Mouse (Mus musculus) adrenal gland, postnatal 0 days (tissue): ENCODE data around the gene Synm. TPM values are rescaled to one million over a fixed set of nuclear protein-coding genes. Genes with fewer than 3 reads are reported as not detected.

Experiments
- microRNA-seq: library from miRNA; unstranded; fragments of <30 nt; microRNA quantifications from one replicate; pipeline ENCODE4, GENCODE M21; 2016; ENCODE audit warnings: borderline replicate concordance; ENCODE audit not compliant: insufficient number of aligned reads
- polyA plus RNA-seq: library from polyadenylated mRNA; unstranded; fragments of >200 nt; fragmentation: Nextera tagmentation; extraction: Ambion mirVana; gene quantifications from 2 replicates; pipeline ENCODE4 v1.2.1, GENCODE M21; 2015

Synm gene
- polyA plus RNA-seq: 1.2 and 1.4 TPM in 2 replicates

GRCm38 (mm10) chr7:67759629-67759995 lies at the start of gene Synm:
Gene Synm (minus strand): TSS chr7:67759742.

Small RNAs within 50 kb of the gene (microRNA-seq; reads per million reads assigned to microRNA genes)
- gene Gm23844: not detected

Other genes starting within 250 kb of the Synm start
- gene Lrrc28, start 114.5 kb downstream of the Synm start, polyA plus RNA-seq: 10.4 and 10.9 TPM in 2 replicates
- gene Ttc23, start 112.3 kb downstream of the Synm start, polyA plus RNA-seq: 15.9 and 18.4 TPM in 2 replicates
- gene Igf1r, start 193.1 kb upstream of the Synm start, polyA plus RNA-seq: 11.8 and 16.5 TPM in 2 replicates